8 mouse cellular contexts compared by ENCODE assay signal in genomic region chr3:84344725-84345645, GRCm38 (mm10). TPM values are rescaled to one million over a fixed set of nuclear protein-coding genes. Genes with fewer than 3 reads are reported as not detected.
DNase-seq lines count a peak whose midpoint lies in the region; ATAC-seq lines count a peak whose summit lies in the region.

No protein-coding gene starts in this region.

- peak overlapping the region; percentile 62 for H3K4me2 ChIP-seq in hindbrain, embryonic 11.5 days (replicated peaks; ENCODE audit: low read depth, low read length)
- H3K4me2 ChIP-seq in lung, embryonic 16.5 days (ENCODE audit: low read depth, low read length): peak overlapping the region; percentile 86

- no peak overlapping the region for H3K27ac ChIP-seq in hindbrain, embryonic 11.5 days (ENCODE audit: low read depth, low read length)
- H3K27ac ChIP-seq in lung, embryonic 16.5 days (ENCODE audit: low read length): peak overlapping the region; percentile 81

- H3K9me3 ChIP-seq in hindbrain, embryonic 11.5 days (ENCODE audit: control insufficient read depth, low read length): no peaks in the 10 kb centered on the region
- H3K9me3 ChIP-seq in lung, embryonic 16.5 days (ENCODE audit: control insufficient read depth, low read length): no peaks in the 10 kb centered on the region

- peak overlapping the region; percentile 44; the same call in 1 of the 2 replicates for H3K9ac ChIP-seq in hindbrain, embryonic 11.5 days (ENCODE audit: low read depth, low read length)
- H3K9ac ChIP-seq in lung, embryonic 16.5 days (ENCODE audit: low read length): peak overlapping the region; percentile 63

- H3K4me3 ChIP-seq in hindbrain, embryonic 11.5 days (ENCODE audit: low read depth, low read length): peak overlapping the region; percentile 24
- H3K4me3 ChIP-seq in lung, embryonic 16.5 days (ENCODE audit: low read length): peak overlapping the region; percentile 47

- peak; percentile 66 for ATAC-seq in hindbrain, embryonic 11.5 days (ENCODE audit: low FRiP score)
- ATAC-seq in lung, embryonic 16.5 days (ENCODE audit: low read depth): peak; percentile 86

- no peaks in the 10 kb centered on the region for H3K36me3 ChIP-seq in hindbrain, embryonic 11.5 days (ENCODE audit: control insufficient read depth, insufficient read depth, low read length)
- H3K36me3 ChIP-seq in lung, embryonic 16.5 days (ENCODE audit: control insufficient read depth, insufficient read depth, low read length): no peaks in the 10 kb centered on the region

- 13% methylated on average over 28 of the region's 28 CpGs for WGBS in hindbrain, embryonic 11.5 days
- WGBS in lung, embryonic 16.5 days: 7% methylated on average over 28 of the region's 28 CpGs

- H3K4me1 ChIP-seq in hindbrain, embryonic 11.5 days (replicated peaks; ENCODE audit: control insufficient read depth, insufficient read depth, low read length): no peaks in the 10 kb centered on the region
- peaks cover 9% of the 10 kb centered on the region for H3K4me1 ChIP-seq in lung, embryonic 16.5 days (replicated peaks; ENCODE audit: control insufficient read depth, insufficient read depth, low read length)

- no peaks in the 10 kb centered on the region for H3K27me3 ChIP-seq in hindbrain, embryonic 11.5 days (ENCODE audit: control insufficient read depth, insufficient read depth, low read length)
- H3K27me3 ChIP-seq in lung, embryonic 16.5 days (ENCODE audit: control insufficient read depth, insufficient read depth, low read depth, low read length): no peaks in the 10 kb centered on the region

- peak; percentile 83 for DNase-seq in Muller cell, postnatal 12 days (ENCODE audit: inconsistent ontology term)
- peak; percentile 72 for DNase-seq in cerebellum, adult 9-10 months
- DNase-seq in frontal cortex, adult 2 months (ENCODE audit: extremely low spot score in 1 of 2, low spot score in 1 of 2): peak; percentile 76 to 92
- DNase-seq in hindbrain, embryonic 11.5 days (ENCODE audit: low spot score): peak; percentile 89
- DNase-seq in layer of hippocampus, adult 9-11 months: peak; percentile 83
- DNase-seq in ovary, postnatal 14 days (ENCODE audit: low spot score): peak; percentile 76
- DNase-seq in thymus, postnatal 10 days (ENCODE audit: low spot score in 2 of 2): peak; percentile 45 to 75

RNA-seq across cellular contexts. Expression of gene Trim2, which starts 38.3 kb away (rescaled TPM):
- polyA plus RNA-seq in frontal cortex, adult 2 months (2012; rRNA removed): 94.3 and 106 TPM in 2 replicates
- polyA plus RNA-seq in hindbrain, embryonic 11.5 days (2014; fragmentation: Nextera tagmentation; extraction: Ambion mirVana): 104 and 109 TPM in 2 replicates
- polyA plus RNA-seq in lung, embryonic 16.5 days (2015; fragmentation: Nextera tagmentation; extraction: Ambion mirVana): 31.9 and 36.2 TPM in 2 replicates
